Mouse (Mus musculus) embryonic facial prominence, embryonic 10.5 days (tissue): ENCODE measurements around the gene Arhgef12. TPM values are rescaled to one million over a fixed set of nuclear protein-coding genes. Genes with fewer than 3 reads are reported as not detected.

ENCODE experiments used
- DNase-seq: peaks from one replicate; pipeline ENCODE4 v3.0.0-alpha.2; 2017; ENCODE audit warnings: low spot score
- H3K27ac ChIP-seq: fragments of 300-500 bp; sonication (generic); replicated peaks from 2 replicates; pipeline ENCODE4 v1.5.1; 2016; ENCODE audit warnings: mild to moderate bottlenecking
- H3K27me3 ChIP-seq: fragments of 300-500 bp; sonication (generic); replicated peaks from 2 replicates; pipeline ENCODE4 v1.6.1; 2016; ENCODE audit warnings: low read depth, mild to moderate bottlenecking; ENCODE audit not compliant: poor library complexity, severe bottlenecking
- H3K36me3 ChIP-seq: fragments of 300-500 bp; sonication (generic); replicated peaks from 2 replicates; pipeline ENCODE4 v1.6.1; 2016; ENCODE audit warnings: mild to moderate bottlenecking, moderate library complexity
- H3K4me1 ChIP-seq: fragments of 300-500 bp; sonication (generic); 2 replicates; pipeline ENCODE4 v1.6.1; 2016
- H3K4me3 ChIP-seq: fragments of 300-500 bp; sonication (generic); 2 replicates; pipeline ENCODE4 v1.5.1; 2016; ENCODE audit warnings: mild to moderate bottlenecking, moderate library complexity
- H3K9me3 ChIP-seq: fragments of 300-500 bp; sonication (generic); 2 replicates; pipeline ENCODE4 v1.6.1; 2016; ENCODE audit warnings: mild to moderate bottlenecking
- WGBS: fragments of 180-500 bp; shearing (Covaris S2); methylation state at CpG from one replicate; pipeline ENCODE4 v1.1.7; 2016; 5-methylcytosine and 5-hydroxymethylcytosine counted together
- polyA plus RNA-seq: library from polyadenylated mRNA; unstranded; fragments of >200 nt; fragmentation: Nextera tagmentation; extraction: Ambion mirVana; gene quantifications from 2 replicates; pipeline ENCODE4 v1.2.1, GENCODE M21; 2016

The Arhgef12 gene
- 9.1 and 9.3 TPM in 2 replicates for polyA plus RNA-seq

DNA sequence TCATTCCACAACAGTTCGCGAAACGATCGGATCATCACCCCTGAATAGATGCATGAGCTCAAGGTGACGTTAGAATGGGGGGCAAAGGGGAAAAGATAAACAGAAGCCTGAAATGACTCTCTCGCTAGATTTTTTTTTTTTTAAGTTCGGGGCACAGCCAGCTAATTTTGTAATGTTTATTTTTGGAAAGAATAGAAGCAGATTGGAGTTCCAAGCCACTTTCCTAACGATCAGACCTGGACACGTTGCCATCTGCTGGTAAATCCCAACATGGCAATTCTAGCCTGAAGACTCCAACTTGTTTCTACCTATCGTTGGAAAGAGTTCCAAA lies at the start of gene Arhgef12:
Gene Arhgef12 (minus strand): TSS at position 53 of the 331 bp plus-strand sequence.
- Histone ChIP-seq H3K27ac (peak within 1 kb of the TSS; percentile 94), H3K4me1 (peaks cover 40% of the 10 kb centered on the region), H3K27me3 (no peaks in the 10 kb centered on the region), H3K36me3 (peaks cover 21% of the 10 kb centered on the region), H3K4me3 (peak within 1 kb of the TSS; percentile 84), H3K9me3 (no peaks in the 10 kb centered on the region)
- 41% methylated on average over 10 of the region's 10 CpGs for WGBS
- no peak for DNase-seq

DNA sequence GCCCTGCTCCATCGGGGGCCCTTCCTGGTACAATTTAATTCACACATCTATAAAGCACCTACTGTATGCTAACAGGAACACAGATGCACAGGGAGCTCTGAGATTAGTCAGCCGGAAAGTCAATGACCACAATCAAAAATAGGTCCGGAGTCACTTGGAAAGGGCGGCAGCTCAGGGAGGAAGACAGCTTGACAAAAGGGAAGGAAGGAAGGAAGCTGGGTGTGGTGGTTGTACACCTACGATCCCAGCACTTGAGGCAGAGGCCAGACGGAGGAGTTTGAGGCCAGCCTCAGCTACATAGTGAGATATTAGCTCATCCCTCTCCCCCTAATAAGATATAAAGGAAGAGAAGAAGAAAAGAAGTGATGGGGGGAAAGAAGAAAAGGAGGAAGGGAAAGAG lies 48.9 kb upstream of the Arhgef12 start:
- no peak overlapping the region for H3K4me3 ChIP-seq
- WGBS = 78% methylated on average over 6 of the region's 6 CpGs
- no peaks in the 10 kb centered on the region for H3K27me3 ChIP-seq
- H3K4me1 ChIP-seq = no peaks in the 10 kb centered on the region
- no peaks in the 10 kb centered on the region for H3K9me3 ChIP-seq
- H3K27ac ChIP-seq = no peak overlapping the region
- DNase-seq = no peak
- H3K36me3 ChIP-seq = no peaks in the 10 kb centered on the region

DNA sequence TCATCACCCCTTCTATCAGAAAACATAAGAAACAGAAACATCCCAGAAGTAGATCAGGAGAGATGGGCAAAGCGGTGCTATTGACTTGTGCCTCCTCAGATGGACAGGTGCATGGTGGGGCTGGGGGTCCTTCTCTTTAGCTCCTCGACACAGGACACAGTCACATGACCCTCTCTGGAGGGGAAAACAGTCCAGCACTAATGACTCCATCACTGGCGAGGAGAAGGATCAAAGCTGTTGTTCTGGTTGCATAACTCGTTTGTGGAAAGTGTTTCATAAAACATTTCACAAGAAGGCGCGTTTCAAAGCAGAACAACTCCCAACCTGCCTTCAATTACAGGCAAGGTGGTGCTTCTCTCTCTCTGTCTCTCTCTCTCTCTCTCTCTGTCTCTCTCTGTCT lies 44.7 kb upstream of the Arhgef12 start:
- H3K27me3 ChIP-seq = no peaks in the 10 kb centered on the region
- DNase-seq = no peak
- H3K9me3 ChIP-seq = no peaks in the 10 kb centered on the region
- H3K27ac ChIP-seq = no peak overlapping the region
- 83% methylated on average over 6 of the region's 6 CpGs for whole genome bisulfite sequencing
- H3K36me3 ChIP-seq = no peaks in the 10 kb centered on the region
- H3K4me1 ChIP-seq = no peaks in the 10 kb centered on the region
- no peak overlapping the region for H3K4me3 ChIP-seq

DNA sequence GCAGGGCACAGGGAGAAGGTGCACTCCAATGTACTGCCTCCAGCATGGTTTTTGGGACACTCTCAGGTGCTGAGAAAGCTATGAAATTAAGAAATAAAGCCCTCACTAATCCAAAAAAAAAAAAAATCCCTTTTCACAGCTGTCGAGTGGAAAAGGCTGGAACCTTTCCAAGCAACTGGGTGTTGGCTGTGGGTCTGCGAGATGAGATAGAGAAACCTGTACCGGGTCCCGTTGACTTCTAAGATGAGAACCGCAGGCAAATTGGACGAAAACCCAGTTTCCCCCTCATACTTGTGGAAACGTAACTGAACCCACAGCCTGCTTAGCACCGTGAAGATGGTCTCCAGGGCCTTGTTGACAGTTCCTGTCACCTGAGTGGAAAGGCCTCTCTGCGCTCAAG lies 43.9 kb upstream of the Arhgef12 start:
- 86% methylated on average over 9 of the region's 9 CpGs for WGBS
- DNase-seq = no peak
- H3K4me1 ChIP-seq = no peaks in the 10 kb centered on the region
- no peak overlapping the region for H3K27ac ChIP-seq
- H3K27me3 ChIP-seq = no peaks in the 10 kb centered on the region
- H3K9me3 ChIP-seq = no peaks in the 10 kb centered on the region
- no peak overlapping the region for H3K4me3 ChIP-seq
- H3K36me3 ChIP-seq = no peaks in the 10 kb centered on the region

DNA sequence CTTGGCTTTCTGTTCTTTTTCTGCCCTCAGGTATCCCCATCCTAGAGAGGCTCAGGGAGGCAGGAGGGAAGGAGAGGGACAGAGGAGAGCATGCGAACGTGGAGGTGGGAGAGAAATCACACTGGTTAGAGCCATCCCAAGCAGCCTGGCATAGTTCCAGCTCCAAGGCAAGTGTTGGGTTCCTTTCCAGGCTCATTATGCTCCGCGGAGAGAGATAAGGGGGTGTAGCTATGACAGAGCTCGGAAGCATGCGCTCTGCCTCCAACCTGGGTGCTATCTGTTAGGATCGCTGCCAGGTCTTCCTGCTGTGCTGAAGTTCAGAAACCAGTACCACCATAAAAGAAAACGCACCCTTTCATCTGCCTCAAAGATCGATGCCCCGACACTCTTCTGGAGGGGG lies 43.0 kb upstream of the Arhgef12 start:
- no peak for DNase-seq
- WGBS = 75% methylated on average over 10 of the region's 10 CpGs

DNA sequence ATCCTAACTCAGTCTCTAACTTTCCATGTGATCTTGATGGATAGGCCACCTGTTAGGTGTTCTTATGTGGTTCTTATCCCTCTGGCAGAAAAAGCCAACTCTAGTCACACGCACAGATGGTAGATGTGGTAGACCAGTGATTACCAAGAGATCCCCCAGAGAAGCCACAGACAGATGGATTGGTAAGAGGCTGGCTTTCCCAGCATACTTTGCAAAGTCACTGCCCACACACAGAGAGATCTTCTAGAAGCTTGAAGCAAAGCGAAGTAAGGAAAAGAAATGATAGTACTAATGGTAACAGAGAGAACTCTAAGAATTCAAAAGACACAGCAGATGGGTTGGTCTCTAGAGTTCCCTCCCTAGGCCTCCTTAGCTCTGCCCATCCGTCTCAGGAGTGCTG lies 42.5 kb upstream of the Arhgef12 start:
- Histone ChIP-seq H3K4me3 (no peak overlapping the region), H3K27me3 (no peaks in the 10 kb centered on the region), H3K9me3 (no peaks in the 10 kb centered on the region), H3K27ac (no peak overlapping the region), H3K4me1 (no peaks in the 10 kb centered on the region), H3K36me3 (no peaks in the 10 kb centered on the region)
- WGBS = 80% methylated on average over 3 of the region's 3 CpGs
- no peak for DNase-seq

More for the DNA sequence above, 43.0 kb upstream of the Arhgef12 start:
- no peaks in the 10 kb centered on the region for H3K36me3 ChIP-seq
- H3K27me3 ChIP-seq = no peaks in the 10 kb centered on the region
- H3K4me3 ChIP-seq = no peak overlapping the region
- no peaks in the 10 kb centered on the region for H3K9me3 ChIP-seq
- no peak overlapping the region for H3K27ac ChIP-seq
- no peaks in the 10 kb centered on the region for H3K4me1 ChIP-seq

DNA sequence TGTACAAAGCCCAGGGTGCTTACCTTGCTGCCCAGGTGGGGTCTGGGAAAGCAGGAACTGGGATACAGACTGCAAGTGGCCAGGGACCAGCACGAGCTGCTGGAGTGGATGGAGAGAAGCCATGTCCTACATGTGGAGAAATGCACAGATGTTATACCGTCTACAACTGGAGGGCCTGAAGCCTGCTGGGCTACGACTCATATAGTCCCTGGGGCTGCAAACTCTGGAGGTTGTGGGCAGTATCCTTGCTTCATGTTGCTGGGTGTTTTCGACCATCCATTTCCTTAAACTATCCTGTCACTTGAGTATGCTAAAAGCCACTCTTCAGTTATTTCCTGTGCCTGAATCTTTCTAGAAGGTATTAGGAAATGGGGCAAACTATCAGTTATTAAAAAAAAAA lies 38.2 kb upstream of the Arhgef12 start:
- Histone ChIP-seq H3K4me3 (no peak overlapping the region), H3K36me3 (no peaks in the 10 kb centered on the region), H3K27ac (no peak overlapping the region), H3K4me1 (peaks cover 10% of the 10 kb centered on the region), H3K27me3 (no peaks in the 10 kb centered on the region), H3K9me3 (no peaks in the 10 kb centered on the region)
- no peak for DNase-seq
- WGBS = 86% methylated on average over 4 of the region's 4 CpGs

DNA sequence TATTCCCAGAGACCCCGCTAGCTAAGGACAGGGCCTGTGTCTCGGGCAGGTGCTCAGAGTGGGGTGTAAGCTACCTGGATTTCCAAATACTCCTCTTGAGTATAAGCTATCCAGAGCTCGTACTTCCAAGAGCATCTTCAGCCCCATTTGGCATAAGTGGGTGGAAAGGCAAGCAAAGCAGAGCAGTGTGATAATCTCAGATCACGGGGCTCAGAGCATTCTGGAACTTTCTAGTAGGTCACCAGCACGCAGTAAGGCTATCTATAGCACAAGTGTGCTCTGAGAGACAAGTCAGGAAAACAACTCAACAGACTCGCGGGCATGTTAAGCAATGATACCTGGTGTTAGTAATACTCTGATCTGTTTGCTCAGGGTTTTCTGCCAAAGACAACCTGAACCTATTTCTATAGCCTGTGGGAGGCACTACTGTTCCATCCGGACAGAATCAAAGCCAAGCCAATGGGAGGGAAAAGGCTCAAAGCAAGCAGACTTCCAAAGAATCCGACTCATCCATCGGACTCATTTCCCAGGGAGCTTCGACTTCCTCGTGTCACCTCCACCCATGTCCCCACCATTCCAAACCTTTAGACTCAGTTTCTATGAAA lies 37.3 kb upstream of the Arhgef12 start:
- no peak overlapping the region for H3K27ac ChIP-seq
- H3K4me1 ChIP-seq = peaks cover 10% of the 10 kb centered on the region
- H3K4me3 ChIP-seq = no peak overlapping the region
- 77% methylated on average over 12 of the region's 12 CpGs for WGBS
- H3K36me3 ChIP-seq = no peaks in the 10 kb centered on the region
- no peaks in the 10 kb centered on the region for H3K9me3 ChIP-seq
- DNase-seq = no peak
- H3K27me3 ChIP-seq = 0 out of 2 replicates have a peak, but pooled peaks cover under 1% of the 10 kb centered on the region

DNA sequence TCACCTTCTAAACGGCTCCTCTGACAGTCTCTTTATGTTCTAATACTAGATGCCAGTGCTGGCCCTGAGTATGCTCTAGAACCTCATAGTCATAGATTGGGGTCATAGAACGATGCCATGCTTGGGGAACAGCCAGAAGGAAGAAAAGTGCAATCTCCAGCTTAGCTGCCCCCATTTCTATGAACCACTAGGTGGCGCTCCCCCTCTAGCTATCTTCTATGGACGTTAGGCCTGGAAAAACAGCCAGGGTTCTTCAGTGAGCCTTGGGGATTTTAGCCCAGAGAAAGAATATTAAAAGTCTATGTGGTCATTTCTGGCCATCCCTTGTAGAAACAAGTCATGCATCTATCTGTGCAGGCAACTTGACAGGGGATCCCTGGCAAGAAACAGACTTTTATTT lies 34.8 kb upstream of the Arhgef12 start:
- no peaks in the 10 kb centered on the region for H3K36me3 ChIP-seq
- H3K27me3 ChIP-seq = 0 out of 2 replicates have a peak, but pooled peaks cover 4% of the 10 kb centered on the region
- no peaks in the 10 kb centered on the region for H3K9me3 ChIP-seq
- H3K4me1 ChIP-seq = peaks cover 10% of the 10 kb centered on the region
- whole genome bisulfite sequencing = 12% methylated on average over 4 of the region's 4 CpGs
- peak; percentile 70 for DNase-seq
- no peak overlapping the region for H3K4me3 ChIP-seq
- no peak overlapping the region for H3K27ac ChIP-seq

DNA sequence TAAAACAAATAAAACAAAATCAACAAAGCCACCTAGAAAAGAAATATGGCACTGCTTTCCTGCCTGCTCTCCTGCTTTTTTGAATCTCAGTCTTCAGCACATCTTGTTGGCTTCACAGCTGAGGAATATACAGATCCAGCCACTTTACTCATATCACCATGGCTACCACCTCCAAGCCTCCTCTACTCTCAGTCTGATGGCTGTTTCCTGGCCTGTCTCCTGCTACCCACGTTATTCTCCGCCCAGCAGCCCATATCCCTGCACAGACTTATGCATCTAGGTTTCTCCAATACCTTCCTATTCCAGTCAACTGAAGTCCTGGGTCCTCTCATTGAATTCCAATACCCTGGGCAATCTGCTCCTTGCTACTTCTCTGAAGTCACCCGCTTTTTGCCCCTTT lies 26.5 kb upstream of the Arhgef12 start:
- Histone ChIP-seq H3K9me3 (0 out of 2 replicates have a peak, but pooled peaks cover 2% of the 10 kb centered on the region), H3K27me3 (no peaks in the 10 kb centered on the region), H3K4me3 (no peak overlapping the region), H3K4me1 (peaks cover 18% of the 10 kb centered on the region), H3K36me3 (no peaks in the 10 kb centered on the region), H3K27ac (no peak overlapping the region)
- 81% methylated on average over 3 of the region's 3 CpGs for WGBS
- no peak for DNase-seq

DNA sequence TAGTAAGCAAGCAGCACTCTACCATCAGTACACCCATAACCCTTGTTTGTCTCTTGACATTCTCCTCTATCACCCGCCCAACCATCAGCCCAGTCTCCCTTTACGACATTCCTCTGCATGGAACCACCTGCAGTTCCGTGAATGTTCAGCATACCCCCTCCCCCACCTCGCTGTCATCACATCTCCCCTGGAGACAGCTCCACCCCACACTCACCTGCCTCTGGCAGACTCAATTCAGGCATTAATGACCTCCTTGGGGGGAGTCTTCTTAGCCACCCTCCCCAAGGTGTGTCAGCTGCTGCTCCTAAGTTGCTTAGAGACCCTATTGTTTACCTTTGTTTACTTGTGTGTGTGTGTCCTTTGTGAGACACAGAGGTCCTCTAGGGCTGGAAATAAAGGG lies 25.3 kb upstream of the Arhgef12 start:
- no peak overlapping the region for H3K27ac ChIP-seq
- H3K4me1 ChIP-seq = peaks cover 18% of the 10 kb centered on the region
- H3K4me3 ChIP-seq = no peak overlapping the region
- H3K27me3 ChIP-seq = no peaks in the 10 kb centered on the region
- DNase-seq = no peak
- H3K36me3 ChIP-seq = no peaks in the 10 kb centered on the region
- 28% methylated on average over 4 of the region's 4 CpGs for WGBS
- H3K9me3 ChIP-seq = 0 out of 2 replicates have a peak, but pooled peaks cover 2% of the 10 kb centered on the region

DNA sequence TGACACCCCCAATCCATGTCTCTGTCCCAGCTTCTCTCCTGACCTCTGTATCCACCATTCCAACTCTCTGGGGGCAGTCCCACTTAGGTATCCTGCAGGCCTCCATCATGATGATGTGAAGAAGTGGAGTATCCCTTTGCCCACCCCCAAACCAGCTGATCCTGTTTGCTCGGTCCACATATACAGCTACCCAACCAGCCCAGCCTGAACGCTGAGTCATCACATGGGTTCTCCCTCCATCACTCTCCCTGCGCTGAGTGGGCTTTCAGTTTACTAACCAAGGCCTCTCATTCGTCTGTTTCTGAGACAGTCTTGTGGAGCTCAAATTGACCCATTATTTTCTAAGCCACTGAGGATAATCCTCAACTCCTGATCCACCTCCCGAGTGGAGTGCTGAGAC lies 24.9 kb upstream of the Arhgef12 start:
- Histone ChIP-seq H3K36me3 (no peaks in the 10 kb centered on the region), H3K9me3 (0 out of 2 replicates have a peak, but pooled peaks cover 2% of the 10 kb centered on the region), H3K4me1 (peaks cover 18% of the 10 kb centered on the region), H3K27me3 (no peaks in the 10 kb centered on the region), H3K27ac (no peak overlapping the region), H3K4me3 (no peak overlapping the region)
- 80% methylated on average over 5 of the region's 5 CpGs for WGBS
- no peak for DNase-seq

DNA sequence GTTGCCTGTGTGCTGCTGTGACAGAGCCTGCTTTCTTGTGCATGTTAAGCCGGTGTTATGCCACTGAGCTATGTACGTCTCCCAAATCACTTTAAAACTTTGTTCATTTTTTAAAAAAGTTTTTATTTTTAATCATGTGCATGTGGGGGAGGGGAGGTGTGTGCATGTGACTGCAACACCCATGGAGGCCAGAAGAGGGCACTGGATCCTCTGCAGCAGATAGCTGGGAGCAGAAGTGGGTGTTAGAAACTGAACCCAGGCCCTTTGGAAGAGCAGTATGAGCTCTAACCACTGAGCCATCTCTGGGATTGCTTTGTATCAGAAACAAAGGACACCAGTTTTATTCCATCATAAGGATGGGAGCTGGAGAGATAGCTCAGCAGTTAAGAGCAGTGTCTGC lies 23.6 kb upstream of the Arhgef12 start:
- no peaks in the 10 kb centered on the region for H3K36me3 ChIP-seq
- H3K4me1 ChIP-seq = peaks cover 18% of the 10 kb centered on the region
- 0 out of 2 replicates have a peak, but pooled peaks cover 2% of the 10 kb centered on the region for H3K9me3 ChIP-seq
- H3K27me3 ChIP-seq = no peaks in the 10 kb centered on the region
- WGBS = 94% methylated on average over 2 of the region's 2 CpGs
- no peak overlapping the region for H3K4me3 ChIP-seq
- no peak overlapping the region for H3K27ac ChIP-seq
- no peak for DNase-seq
